8 mouse cellular contexts compared by ENCODE assay signal in genomic region chrX:162887931-162888511, GRCm38 (mm10). TPM values are rescaled to one million over a fixed set of nuclear protein-coding genes. Genes with fewer than 3 reads are reported as not detected.
DNase-seq lines count a peak whose midpoint lies in the region; ATAC-seq lines count a peak whose summit lies in the region.

TSS of gene Syap1 (minus strand) at chrX:162888447.

- H3K27ac ChIP-seq in intestine, embryonic 15.5 days: 0 out of 2 replicates have a peak within 1 kb of the TSS, but pooled peaks have one; percentile 32
- H3K27ac ChIP-seq in midbrain, embryonic 10.5 days (replicated peaks): peak within 1 kb of the TSS; percentile 82

- intact Hi-C loops in left cerebral cortex, postnatal 36 days (cut with DNase I): no loop called here

- peak within 1 kb of the TSS; percentile 56 for H3K4me2 ChIP-seq in intestine, embryonic 15.5 days (replicated peaks)

- peak within 1 kb of the TSS; percentile 68 for H3K9ac ChIP-seq in intestine, embryonic 15.5 days

- peak within 1 kb of the TSS; percentile 60 for H3K4me3 ChIP-seq in intestine, embryonic 15.5 days (replicated peaks)
- H3K4me3 ChIP-seq in midbrain, embryonic 10.5 days: peak within 1 kb of the TSS; percentile 75

- H3K36me3 ChIP-seq in intestine, embryonic 15.5 days: no peaks in the 10 kb centered on the region
- no peaks in the 10 kb centered on the region for H3K36me3 ChIP-seq in midbrain, embryonic 10.5 days

- ATAC-seq in intestine, embryonic 15.5 days: peak; percentile 96

- H3K27me3 ChIP-seq in intestine, embryonic 15.5 days (replicated peaks): no peaks in the 10 kb centered on the region
- peaks cover 20% of the 10 kb centered on the region for H3K27me3 ChIP-seq in midbrain, embryonic 10.5 days (ENCODE audit: low read depth, poor library complexity, severe bottlenecking)

- WGBS in intestine, embryonic 15.5 days: 22% methylated on average over 37 of the region's 47 CpGs
- 20% methylated on average over 39 of the region's 47 CpGs for WGBS in midbrain, embryonic 10.5 days

- H3K9me3 ChIP-seq in intestine, embryonic 15.5 days: no peaks in the 10 kb centered on the region
- no peaks in the 10 kb centered on the region for H3K9me3 ChIP-seq in midbrain, embryonic 10.5 days (replicated peaks)

- H3K4me1 ChIP-seq in intestine, embryonic 15.5 days (replicated peaks): no peaks in the 10 kb centered on the region
- peaks cover 10% of the 10 kb centered on the region for H3K4me1 ChIP-seq in midbrain, embryonic 10.5 days

- peak; percentile 69 for DNase-seq in adrenal gland, adult 8-10 months
- peak; percentile 70 for DNase-seq in embryo, embryonic 11.5 days (ENCODE audit: low read depth, low spot score)
- peak; percentile 68 to 86 for DNase-seq in gastrocnemius, postnatal 4 days (ENCODE audit: low spot score in 2 of 2)
- peak; percentile 66 to 73 for DNase-seq in left cerebral cortex, postnatal 36 days (ENCODE audit: low spot score in 2 of 2)
- DNase-seq in midbrain, embryonic 10.5 days (ENCODE audit: low spot score): peak; percentile 85
- peak; percentile 52 to 58 for DNase-seq in right cerebral cortex, postnatal 36 days (ENCODE audit: low spot score in 2 of 2)
- peak; percentile 80 to 87 for DNase-seq in urinary bladder, postnatal 4 days (ENCODE audit: low spot score in 2 of 2)

RNA-seq across cellular contexts. Expression of gene Syap1, which starts in this region (rescaled TPM):
- 10 to 100 TPM; 72.3 to 92.9 (median 81.5) TPM for total RNA-seq in adrenal gland, adult 8-10 months (2022)
- 10 to 100 TPM; 42.7 to 43.8 TPM for total RNA-seq in gastrocnemius, postnatal 4 days (2021)
- polyA plus RNA-seq in intestine, embryonic 15.5 days (2015; fragmentation: Nextera tagmentation; extraction: Ambion mirVana): 31.8 and 37.5 TPM in 2 replicates
- 10 to 100 TPM; 24.1 to 30.4 TPM for total RNA-seq in left cerebral cortex, postnatal 36 days (2021)
- 25.7 and 25.8 TPM in 2 replicates for polyA plus RNA-seq in midbrain, embryonic 10.5 days (2016; fragmentation: Nextera tagmentation; extraction: Ambion mirVana)

Comparison
In these comparisons a context has a peak if more than half of its experiments do, and no peak if none do; other contexts are left out.
1. Peak in every context shown above with its lines: DNase-seq, ATAC-seq, H3K4me3 ChIP-seq and H3K27ac ChIP-seq.